Mouse (Mus musculus): Measurements from ENCODE around the gene Zc3hc1. TPM values are rescaled to one million over a fixed set of nuclear protein-coding genes. Genes with fewer than 3 reads are reported as not detected.

The Zc3hc1 gene
- total and polyA plus RNA-seq, 2 experiments from 2014 or later, result 27.8 to 35.0 TPM

GRCm38 (mm10) chr6:30356680-30357079, 34.1 kb downstream of the Zc3hc1 start:
- Histone ChIP-seq H3K4me3 (ENCODE audit: low read depth, low read length) (no peak overlapping the region), H3K27me3 (ENCODE audit: control insufficient read depth, insufficient read depth, low read length) (no peaks in the 10 kb centered on the region), H3K4me2 (ENCODE audit: low read depth, low read length) (no peak overlapping the region), H3K27ac (ENCODE audit: low read depth) (no peak overlapping the region), H3K36me3 (replicated peaks; ENCODE audit: control insufficient read depth, insufficient read depth, low read length) (no peaks in the 10 kb centered on the region), H3K9me3 (replicated peaks; ENCODE audit: control insufficient read depth, low read length) (no peaks in the 10 kb centered on the region), H3K9ac (replicated peaks; ENCODE audit: low read depth, low read length) (no peak overlapping the region), H3K4me1 (ENCODE audit: control insufficient read depth, insufficient read depth) (0 out of 2 replicates have a peak, but pooled peaks cover 5% of the 10 kb centered on the region)
- no peak for TF ChIP-seq CTCF (IDR thresholded peaks at IDR 0.05; ENCODE audit: low read depth)
- no peak for TF ChIP-seq EP300 (IDR thresholded peaks at IDR 0.05; ENCODE audit: low read depth)
- ATAC-seq (ENCODE audit: insufficient read depth, low read depth), result no peak
- WGBS, result 80% methylated on average over 12 of the region's 12 CpGs
- DNase-seq (ENCODE audit: low spot score), result no peak

- no peaks in the 10 kb centered on the region for H3K36me3 ChIP-seq (replicated peaks; ENCODE audit: control insufficient read depth, insufficient read depth, low read length)
- TF ChIP-seq CTCF (IDR thresholded peaks at IDR 0.05; ENCODE audit: low read depth), result no peak
- no peak for TF ChIP-seq EP300 (IDR thresholded peaks at IDR 0.05; ENCODE audit: low read depth)
- H3K9ac ChIP-seq (replicated peaks; ENCODE audit: low read depth, low read length), result no peak overlapping the region
- no peak overlapping the region for H3K27ac ChIP-seq (ENCODE audit: low read depth)
- no peak overlapping the region for H3K4me3 ChIP-seq (ENCODE audit: low read depth, low read length)
- no peaks in the 10 kb centered on the region for H3K27me3 ChIP-seq (ENCODE audit: control insufficient read depth, insufficient read depth, low read length)
- DNase-seq (ENCODE audit: low spot score) (no peak), ATAC-seq (ENCODE audit: insufficient read depth, low read depth) (no peak)
- H3K4me2 ChIP-seq (ENCODE audit: low read depth, low read length), result no peak overlapping the region
- WGBS, result 60% methylated on average over 5 of the region's 5 CpGs
- H3K4me1 ChIP-seq (ENCODE audit: control insufficient read depth, insufficient read depth), result 0 out of 2 replicates have a peak, but pooled peaks cover 5% of the 10 kb centered on the region
- no peaks in the 10 kb centered on the region for H3K9me3 ChIP-seq (replicated peaks; ENCODE audit: control insufficient read depth, low read length)
These were observed 34.7 kb downstream of the Zc3hc1 start for GRCm38 (mm10) chr6:30356161-30356560.

DNA sequence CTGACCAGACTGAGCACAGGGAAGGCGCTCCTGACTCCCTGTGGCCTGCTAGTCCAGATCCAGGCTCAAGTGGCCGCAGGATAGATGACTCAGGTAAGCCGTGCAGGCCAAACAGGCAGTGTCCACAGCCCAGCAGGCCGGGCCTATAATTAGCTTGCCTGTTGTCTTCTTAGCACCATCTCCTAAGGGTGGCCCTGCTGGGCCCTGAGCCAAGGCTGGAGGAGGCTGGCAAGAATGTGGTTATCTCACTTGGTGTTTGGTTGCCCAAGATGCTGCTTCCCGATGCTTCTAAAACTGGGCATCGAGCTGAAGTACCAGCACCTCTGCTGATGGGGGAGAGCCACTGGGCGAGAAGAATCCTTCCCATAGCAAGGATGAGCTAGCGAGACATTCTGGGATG, 35.1 kb downstream of the Zc3hc1 start:
- DNase-seq (ENCODE audit: low spot score) (no peak), ATAC-seq (ENCODE audit: insufficient read depth, low read depth) (no peak)
- Histone ChIP-seq H3K9ac (replicated peaks; ENCODE audit: low read depth, low read length) (no peak overlapping the region), H3K27me3 (ENCODE audit: control insufficient read depth, insufficient read depth, low read length) (no peaks in the 10 kb centered on the region), H3K4me2 (ENCODE audit: low read depth, low read length) (no peak overlapping the region), H3K9me3 (replicated peaks; ENCODE audit: control insufficient read depth, low read length) (no peaks in the 10 kb centered on the region), H3K4me1 (ENCODE audit: control insufficient read depth, insufficient read depth) (0 out of 2 replicates have a peak, but pooled peaks cover 5% of the 10 kb centered on the region), H3K4me3 (ENCODE audit: low read depth, low read length) (no peak overlapping the region), H3K36me3 (replicated peaks; ENCODE audit: control insufficient read depth, insufficient read depth, low read length) (no peaks in the 10 kb centered on the region), H3K27ac (ENCODE audit: low read depth) (no peak overlapping the region)
- TF ChIP-seq EP300 (IDR thresholded peaks at IDR 0.05; ENCODE audit: low read depth) (no peak), CTCF (IDR thresholded peaks at IDR 0.05; ENCODE audit: low read depth) (no peak)
- 47% methylated on average over 8 of the region's 8 CpGs for WGBS

- no peaks in the 10 kb centered on the region for H3K27me3 ChIP-seq (ENCODE audit: control insufficient read depth, insufficient read depth, low read length)
- H3K4me3 ChIP-seq (ENCODE audit: low read depth, low read length), result no peak overlapping the region
- 44% methylated on average over 5 of the region's 5 CpGs for WGBS
- H3K4me1 ChIP-seq (ENCODE audit: control insufficient read depth, insufficient read depth), result 0 out of 2 replicates have a peak, but pooled peaks cover 5% of the 10 kb centered on the region
- H3K4me2 ChIP-seq (ENCODE audit: low read depth, low read length), result no peak overlapping the region
- no peak for ATAC-seq (ENCODE audit: insufficient read depth, low read depth)
- H3K27ac ChIP-seq (ENCODE audit: low read depth), result no peak overlapping the region
- no peak overlapping the region for H3K9ac ChIP-seq (replicated peaks; ENCODE audit: low read depth, low read length)
- no peaks in the 10 kb centered on the region for H3K36me3 ChIP-seq (replicated peaks; ENCODE audit: control insufficient read depth, insufficient read depth, low read length)
- no peaks in the 10 kb centered on the region for H3K9me3 ChIP-seq (replicated peaks; ENCODE audit: control insufficient read depth, low read length)
- no peak for DNase-seq (ENCODE audit: low spot score)
- TF ChIP-seq CTCF (IDR thresholded peaks at IDR 0.05; ENCODE audit: low read depth) (no peak), EP300 (IDR thresholded peaks at IDR 0.05; ENCODE audit: low read depth) (no peak)
These were observed 36.1 kb downstream of the Zc3hc1 start for GRCm38 (mm10) chr6:30354760-30355159.

DNA sequence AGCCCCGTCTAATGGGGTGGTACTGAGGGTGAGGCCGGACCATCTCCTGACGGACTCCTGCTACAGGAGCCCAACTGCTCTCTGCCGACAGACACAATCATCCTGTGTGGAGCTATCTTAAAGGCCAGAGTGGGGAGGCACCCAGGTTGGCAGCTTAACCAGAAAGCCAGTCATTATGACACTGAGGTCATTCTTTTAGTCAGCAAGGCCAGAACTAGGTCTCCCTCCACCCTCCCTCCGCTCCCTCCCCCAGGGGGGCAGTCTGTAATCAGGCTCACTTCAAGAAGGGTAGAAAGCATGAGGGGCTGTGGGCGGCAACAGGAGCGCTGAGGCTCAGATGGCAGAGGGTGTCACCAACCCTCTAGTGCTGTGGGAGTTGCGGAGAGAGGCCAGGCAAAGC, 37.2 kb downstream of the Zc3hc1 start:
- H3K27ac ChIP-seq (ENCODE audit: low read depth), result no peak overlapping the region
- no peak overlapping the region for H3K4me3 ChIP-seq (ENCODE audit: low read depth, low read length)
- DNase-seq (ENCODE audit: low spot score) (no peak), ATAC-seq (ENCODE audit: insufficient read depth, low read depth) (no peak)
- no peak overlapping the region for H3K9ac ChIP-seq (replicated peaks; ENCODE audit: low read depth, low read length)
- no peak overlapping the region for H3K4me2 ChIP-seq (ENCODE audit: low read depth, low read length)
- TF ChIP-seq CTCF (IDR thresholded peaks at IDR 0.05; ENCODE audit: low read depth) (no peak), EP300 (IDR thresholded peaks at IDR 0.05; ENCODE audit: low read depth) (no peak)
- no peaks in the 10 kb centered on the region for H3K36me3 ChIP-seq (replicated peaks; ENCODE audit: control insufficient read depth, insufficient read depth, low read length)
- 75% methylated on average over 8 of the region's 8 CpGs for WGBS
- H3K27me3 ChIP-seq (ENCODE audit: control insufficient read depth, insufficient read depth, low read length), result no peaks in the 10 kb centered on the region
- H3K9me3 ChIP-seq (replicated peaks; ENCODE audit: control insufficient read depth, low read length), result no peaks in the 10 kb centered on the region
- H3K4me1 ChIP-seq (ENCODE audit: control insufficient read depth, insufficient read depth), result 0 out of 2 replicates have a peak, but pooled peaks cover 5% of the 10 kb centered on the region

DNA sequence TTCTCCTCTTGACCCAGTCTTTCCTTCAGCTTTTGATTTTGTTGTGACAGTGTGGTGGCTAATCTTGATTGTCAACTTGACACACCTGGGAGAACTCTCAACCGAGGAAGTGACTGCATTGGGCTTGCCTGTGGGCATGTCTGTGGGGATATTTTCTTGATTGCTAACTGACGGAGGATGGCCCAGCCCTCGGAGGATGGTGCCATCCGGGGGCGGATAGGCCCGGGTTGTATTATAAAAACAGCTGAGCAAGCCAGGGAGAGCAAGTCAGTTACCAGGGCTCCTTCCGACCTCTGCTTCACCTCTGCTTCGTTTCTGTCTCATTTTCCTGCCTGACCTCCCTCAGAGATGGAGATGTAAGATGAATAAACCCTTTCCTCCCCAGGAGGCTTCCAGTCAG, 38.1 kb downstream of the Zc3hc1 start:
- ATAC-seq (ENCODE audit: insufficient read depth, low read depth), result no peak
- Histone ChIP-seq H3K9me3 (replicated peaks; ENCODE audit: control insufficient read depth, low read length) (no peaks in the 10 kb centered on the region), H3K36me3 (replicated peaks; ENCODE audit: control insufficient read depth, insufficient read depth, low read length) (no peaks in the 10 kb centered on the region), H3K4me2 (ENCODE audit: low read depth, low read length) (no peak overlapping the region), H3K9ac (replicated peaks; ENCODE audit: low read depth, low read length) (no peak overlapping the region), H3K27me3 (ENCODE audit: control insufficient read depth, insufficient read depth, low read length) (no peaks in the 10 kb centered on the region), H3K4me1 (ENCODE audit: control insufficient read depth, insufficient read depth) (0 out of 2 replicates have a peak, but pooled peaks cover 5% of the 10 kb centered on the region), H3K4me3 (ENCODE audit: low read depth, low read length) (no peak overlapping the region), H3K27ac (ENCODE audit: low read depth) (no peak overlapping the region)
- no peak for TF ChIP-seq EP300 (IDR thresholded peaks at IDR 0.05; ENCODE audit: low read depth)
- no peak for DNase-seq (ENCODE audit: low spot score)
- 32% methylated on average over 8 of the region's 8 CpGs for WGBS

Measured in heart, postnatal 0 days (tissue).